Mouse (Mus musculus): ENCODE results near the gene Sox13. TPM values are rescaled to one million over a fixed set of nuclear protein-coding genes. Genes with fewer than 3 reads are reported as not detected.
A peak's percentile ranks its signal among the peaks of the same experiment; 100 is the strongest.

Sox13 gene
- polyA plus RNA-seq (2015; fragmentation: Nextera tagmentation; extraction: Ambion mirVana), result 5.8 and 6.8 TPM in 2 replicates

DNA sequence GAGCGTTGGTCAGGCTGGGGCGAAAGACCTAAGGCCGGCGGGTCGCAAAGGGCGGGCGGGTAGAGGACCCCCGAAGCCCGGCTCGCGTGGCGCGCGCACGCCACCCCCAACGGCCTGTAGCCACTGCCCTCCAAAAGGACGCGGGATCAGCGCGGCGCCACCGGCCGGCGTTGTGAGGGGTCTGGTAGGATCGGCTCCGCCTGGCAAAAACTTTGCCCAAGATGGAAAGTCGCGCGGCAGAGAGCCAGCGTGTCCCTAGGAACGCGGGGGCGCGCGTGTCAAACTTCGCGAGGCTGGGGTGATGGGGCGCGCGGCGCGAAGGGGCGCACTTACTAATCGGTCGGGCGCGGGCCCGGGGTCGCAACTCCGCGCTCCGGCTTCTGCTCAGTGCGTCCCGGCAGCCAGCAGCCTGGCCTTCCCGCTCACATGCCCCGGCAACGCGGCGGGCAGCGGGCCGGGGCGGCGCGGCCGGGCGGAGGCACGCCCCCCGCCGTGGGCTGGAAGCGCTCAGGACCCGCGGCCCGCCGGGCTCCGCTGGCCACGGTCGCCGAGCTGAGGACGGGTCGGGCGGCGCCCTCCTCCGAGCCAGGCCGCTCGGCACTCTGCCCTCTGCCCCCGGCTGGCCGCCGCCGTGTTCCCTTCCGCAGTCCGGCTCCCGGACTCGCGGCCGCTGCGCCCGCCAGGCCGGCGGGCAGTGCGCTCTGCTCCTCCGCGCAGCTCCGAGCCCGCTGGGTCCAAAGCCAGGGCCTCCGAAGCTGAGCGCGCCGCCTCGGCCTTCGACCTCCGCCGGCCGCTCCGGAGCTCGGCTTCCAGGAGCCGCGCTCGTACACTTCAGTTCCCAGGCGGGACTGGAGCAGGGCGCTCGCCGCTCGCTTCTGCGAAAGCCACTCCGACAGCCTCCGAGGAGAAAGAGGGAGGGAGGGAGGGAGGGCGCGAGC, at the start of gene Sox13:
TSS of gene Sox13 (minus strand) at position 835 of the 938 bp plus-strand sequence.
- peak; percentile 75 for ATAC-seq
- under 1% methylated on average over 102 of the region's 128 CpGs for WGBS
- peaks cover 26% of the 10 kb centered on the region for H3K4me1 ChIP-seq
- H3K4me3 ChIP-seq, result peak within 1 kb of the TSS; percentile 77
- H3K9me3 ChIP-seq (replicated peaks), result no peaks in the 10 kb centered on the region
- peak within 1 kb of the TSS; percentile 83 for H3K9ac ChIP-seq
- peak within 1 kb of the TSS; percentile 100 for H3K4me2 ChIP-seq
- no peaks in the 10 kb centered on the region for H3K27me3 ChIP-seq
- H3K36me3 ChIP-seq (ENCODE audit: poor library complexity, severe bottlenecking), result no peaks in the 10 kb centered on the region
- peak within 1 kb of the TSS; percentile 89 for H3K27ac ChIP-seq

DNA sequence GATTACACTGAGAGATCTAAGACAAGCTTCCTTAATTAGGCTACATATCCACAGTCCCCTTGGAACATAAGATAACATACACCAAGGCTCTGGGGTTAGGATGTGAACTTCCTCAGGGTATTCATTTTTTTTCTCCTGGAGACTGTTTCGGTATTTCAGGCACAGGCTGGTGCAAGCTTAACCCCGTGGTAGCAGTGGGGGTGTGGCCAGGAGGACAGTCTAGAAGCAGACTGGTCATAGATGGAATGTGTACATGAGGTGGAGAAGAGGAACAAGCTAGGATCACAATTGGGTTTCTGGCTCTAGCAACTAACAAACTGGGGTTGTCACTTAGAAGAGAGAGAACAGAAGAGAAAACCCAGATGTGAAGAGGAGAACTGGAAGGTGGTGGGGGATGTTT, 47.4 kb upstream of the Sox13 start:
- H3K4me2 ChIP-seq, result no peak overlapping the region
- no peak overlapping the region for H3K9ac ChIP-seq
- H3K4me1 ChIP-seq, result no peaks in the 10 kb centered on the region; the same call in 1 of the 2 replicates
- no peaks in the 10 kb centered on the region for H3K9me3 ChIP-seq (replicated peaks)
- no peaks in the 10 kb centered on the region for H3K36me3 ChIP-seq (ENCODE audit: poor library complexity, severe bottlenecking)
- H3K27ac ChIP-seq, result no peak overlapping the region
- no peak overlapping the region for H3K4me3 ChIP-seq
- WGBS, result 53% methylated on average over 2 of the region's 2 CpGs
- H3K27me3 ChIP-seq, result no peaks in the 10 kb centered on the region
- no peak for ATAC-seq

DNA sequence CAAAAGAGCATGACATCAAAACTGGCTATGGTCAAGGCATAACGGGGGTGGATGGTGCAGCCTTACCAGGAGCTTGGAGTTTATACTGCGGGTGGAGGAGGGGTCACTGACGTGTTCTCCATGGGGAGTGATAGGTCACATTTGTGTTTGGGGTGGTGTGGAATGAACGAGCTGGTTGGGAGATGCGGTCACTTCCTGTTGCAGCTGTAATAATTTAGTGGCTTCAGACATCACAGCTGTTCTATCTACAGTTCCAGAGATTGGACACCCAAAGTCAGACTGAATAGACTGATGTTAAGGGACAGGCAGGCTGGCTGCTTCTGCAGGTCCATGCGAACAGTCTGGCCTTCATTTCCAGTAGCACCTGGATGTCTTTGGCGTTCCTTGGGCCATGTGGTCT, 46.9 kb upstream of the Sox13 start:
- Histone ChIP-seq H3K27ac (no peak overlapping the region), H3K36me3 (ENCODE audit: poor library complexity, severe bottlenecking) (no peaks in the 10 kb centered on the region), H3K9me3 (replicated peaks) (no peaks in the 10 kb centered on the region), H3K4me3 (no peak overlapping the region), H3K4me1 (no peaks in the 10 kb centered on the region; the same call in 1 of the 2 replicates), H3K27me3 (no peaks in the 10 kb centered on the region), H3K9ac (no peak overlapping the region), H3K4me2 (no peak overlapping the region)
- no peak for ATAC-seq
- WGBS, result 71% methylated on average over 7 of the region's 7 CpGs

DNA sequence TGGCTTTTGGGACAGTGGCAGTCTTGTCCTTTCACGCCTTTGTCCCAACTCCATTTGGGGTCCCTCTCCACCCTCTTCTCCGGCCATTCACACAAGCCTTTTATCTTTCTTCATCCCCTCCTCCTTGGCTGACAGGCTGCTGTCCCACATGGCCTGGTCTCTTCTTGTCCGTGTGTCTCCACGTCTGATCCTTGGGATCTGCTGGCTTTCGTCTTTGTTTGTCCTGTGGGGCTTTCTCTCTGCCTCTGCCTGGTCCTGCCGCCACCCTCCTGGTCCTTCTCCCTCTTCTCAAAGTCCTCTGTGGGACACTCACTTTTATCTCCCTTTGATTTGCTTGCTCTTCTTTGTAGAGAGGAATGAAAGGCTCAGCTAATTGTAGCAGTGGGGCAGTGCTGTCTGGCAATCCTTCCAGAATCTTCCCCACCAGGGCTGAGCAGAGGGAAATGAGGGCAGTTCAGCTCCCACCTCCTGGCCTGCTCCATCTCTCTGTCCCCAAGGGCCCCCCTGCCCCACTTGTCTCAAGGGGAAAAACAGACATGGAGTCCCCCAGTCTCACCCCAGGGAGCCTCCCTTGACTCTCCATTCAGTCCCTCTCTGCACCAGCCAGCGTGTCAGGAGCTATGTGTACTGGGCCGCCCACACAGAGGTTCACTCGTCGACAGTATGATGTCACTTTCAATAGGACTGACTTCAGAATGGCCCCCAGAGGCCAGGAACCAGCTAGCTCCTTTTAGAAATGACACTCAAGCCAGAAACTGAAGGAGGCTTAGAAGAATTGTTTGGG, 46.3 kb upstream of the Sox13 start:
- H3K9ac ChIP-seq, result no peak overlapping the region
- H3K4me3 ChIP-seq, result no peak overlapping the region
- no peaks in the 10 kb centered on the region for H3K27me3 ChIP-seq
- no peak overlapping the region for H3K4me2 ChIP-seq
- no peaks in the 10 kb centered on the region for H3K36me3 ChIP-seq (ENCODE audit: poor library complexity, severe bottlenecking)
- H3K9me3 ChIP-seq (replicated peaks), result no peaks in the 10 kb centered on the region
- 30% methylated on average over 10 of the region's 10 CpGs for WGBS
- H3K4me1 ChIP-seq, result no peaks in the 10 kb centered on the region; the same call in 1 of the 2 replicates
- no peak for ATAC-seq
- H3K27ac ChIP-seq, result no peak overlapping the region

DNA sequence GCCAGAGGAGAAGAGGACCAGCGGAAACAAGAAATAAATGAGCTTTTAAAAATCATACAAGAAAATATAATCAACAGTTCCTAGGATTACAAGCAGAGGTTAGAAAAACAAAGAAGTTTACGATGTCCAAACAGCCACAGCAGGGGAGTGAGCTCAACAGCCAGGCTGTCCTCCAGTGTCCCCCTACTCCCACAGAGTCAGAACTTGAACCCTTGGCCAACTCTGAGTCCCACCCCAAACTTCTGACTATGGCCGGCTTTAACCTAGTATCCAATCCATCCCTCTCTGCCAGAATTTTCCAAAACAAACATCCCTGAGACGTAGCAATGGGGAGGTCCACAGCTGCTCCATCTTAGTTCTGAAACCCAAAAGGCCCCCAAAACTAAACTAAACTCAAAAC, 45.0 kb upstream of the Sox13 start:
- Histone ChIP-seq H3K4me1 (no peaks in the 10 kb centered on the region; the same call in 1 of the 2 replicates), H3K36me3 (ENCODE audit: poor library complexity, severe bottlenecking) (no peaks in the 10 kb centered on the region), H3K9me3 (replicated peaks) (no peaks in the 10 kb centered on the region), H3K27me3 (no peaks in the 10 kb centered on the region), H3K4me2 (no peak overlapping the region), H3K27ac (no peak overlapping the region), H3K9ac (no peak overlapping the region), H3K4me3 (no peak overlapping the region)
- no peak for ATAC-seq
- 83% methylated on average over 4 of the region's 4 CpGs for WGBS

DNA sequence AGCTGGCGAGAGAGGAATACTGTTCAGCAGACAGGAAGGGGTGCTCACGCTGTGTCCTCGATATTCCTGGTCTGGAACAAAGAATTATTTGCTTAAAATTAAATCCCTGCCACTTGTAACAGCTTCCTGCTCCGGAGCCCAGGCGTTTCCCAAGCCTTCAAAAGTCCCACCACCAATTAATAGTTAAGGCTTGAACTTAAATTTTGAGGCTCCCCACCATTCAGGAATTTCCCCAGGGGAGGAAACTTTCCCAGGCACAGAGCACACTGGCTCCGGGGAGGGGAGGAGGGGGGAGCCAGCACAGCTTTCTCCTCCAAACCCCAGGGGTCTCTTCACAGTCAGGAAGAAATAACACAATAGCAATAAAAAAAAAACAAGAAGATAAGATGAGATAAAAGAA, 44.6 kb upstream of the Sox13 start:
- Histone ChIP-seq H3K27ac (no peak overlapping the region), H3K9me3 (replicated peaks) (no peaks in the 10 kb centered on the region), H3K4me3 (no peak overlapping the region), H3K4me1 (no peaks in the 10 kb centered on the region; the same call in 1 of the 2 replicates), H3K27me3 (no peaks in the 10 kb centered on the region), H3K9ac (0 out of 2 replicates have a peak overlapping the region, but pooled peaks have one; percentile 1), H3K36me3 (ENCODE audit: poor library complexity, severe bottlenecking) (no peaks in the 10 kb centered on the region), H3K4me2 (no peak overlapping the region)
- 37% methylated on average over 6 of the region's 6 CpGs for WGBS
- ATAC-seq, result no peak

DNA sequence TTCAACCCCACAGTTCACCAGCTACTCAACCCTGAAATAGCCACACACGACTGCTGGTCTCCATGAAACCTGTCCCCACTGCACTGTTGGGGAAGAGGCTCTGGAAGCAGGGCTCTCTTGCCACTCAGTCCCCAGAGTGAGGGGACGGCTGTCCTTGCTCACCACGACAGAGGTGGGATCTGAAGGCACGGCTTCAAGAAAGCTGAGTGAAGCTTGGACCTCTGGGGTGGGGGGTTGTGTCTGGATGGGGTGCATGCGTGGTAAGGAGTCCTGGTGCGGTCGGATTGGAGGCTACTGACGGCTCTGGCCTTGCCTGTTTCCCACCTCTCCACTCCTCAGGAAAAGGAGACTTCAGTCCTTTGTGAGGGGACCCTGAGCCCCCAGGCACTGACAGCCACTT, 43.7 kb upstream of the Sox13 start:
- no peak overlapping the region for H3K4me3 ChIP-seq
- H3K4me1 ChIP-seq, result no peaks in the 10 kb centered on the region; the same call in 1 of the 2 replicates
- H3K27ac ChIP-seq, result no peak overlapping the region
- H3K27me3 ChIP-seq, result no peaks in the 10 kb centered on the region
- no peak for ATAC-seq
- H3K9me3 ChIP-seq (replicated peaks), result no peaks in the 10 kb centered on the region
- H3K4me2 ChIP-seq, result no peak overlapping the region
- WGBS, result 68% methylated on average over 8 of the region's 8 CpGs
- H3K9ac ChIP-seq, result no peak overlapping the region
- H3K36me3 ChIP-seq (ENCODE audit: poor library complexity, severe bottlenecking), result no peaks in the 10 kb centered on the region

DNA sequence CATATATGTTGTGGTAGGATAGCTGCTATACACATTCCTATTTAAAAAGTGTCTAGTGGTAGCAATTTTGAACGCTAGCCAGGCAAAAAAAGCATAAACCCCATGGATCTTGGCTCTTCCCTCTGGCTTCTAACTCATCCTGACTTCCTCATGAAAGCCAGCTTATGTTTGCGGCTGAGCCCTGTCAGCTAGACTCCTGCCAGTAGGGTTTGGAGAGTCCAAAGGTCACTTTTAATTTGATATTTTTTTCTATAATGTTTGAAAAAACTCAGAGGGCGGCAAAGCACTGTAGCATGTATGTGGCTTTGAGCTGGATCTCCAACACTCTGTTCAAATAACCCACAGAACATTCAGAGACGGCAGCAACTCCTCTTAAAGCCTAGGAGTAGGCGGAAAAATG, 39.0 kb upstream of the Sox13 start:
- Histone ChIP-seq H3K36me3 (ENCODE audit: poor library complexity, severe bottlenecking) (no peaks in the 10 kb centered on the region), H3K9ac (no peak overlapping the region), H3K4me1 (no peaks in the 10 kb centered on the region), H3K4me2 (no peak overlapping the region), H3K27ac (no peak overlapping the region), H3K4me3 (no peak overlapping the region), H3K9me3 (replicated peaks) (no peaks in the 10 kb centered on the region), H3K27me3 (no peaks in the 10 kb centered on the region)
- 87% methylated on average over 5 of the region's 5 CpGs for WGBS
- no peak for ATAC-seq

DNA sequence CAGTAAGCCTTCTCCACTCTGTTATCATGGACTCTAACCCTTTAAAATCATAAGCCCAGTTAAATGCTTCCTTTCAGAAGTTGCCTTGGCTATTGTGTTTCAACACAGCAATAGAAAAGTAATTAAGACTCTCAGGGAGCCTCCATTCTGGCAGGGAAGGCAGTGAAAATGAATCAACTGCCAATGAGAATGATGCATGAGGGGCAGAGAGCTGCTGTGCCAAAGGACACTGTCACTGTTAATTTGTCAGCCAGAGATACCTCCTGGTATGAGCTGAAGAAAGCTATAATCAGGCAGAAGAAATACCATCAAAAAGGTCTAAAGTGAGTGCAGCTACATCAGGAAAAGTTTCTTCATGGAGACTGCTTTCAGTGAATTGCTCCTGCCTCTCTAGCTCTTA, 36.8 kb upstream of the Sox13 start:
- H3K9me3 ChIP-seq (replicated peaks), result no peaks in the 10 kb centered on the region
- H3K4me1 ChIP-seq, result no peaks in the 10 kb centered on the region
- H3K9ac ChIP-seq, result no peak overlapping the region
- no peak overlapping the region for H3K27ac ChIP-seq
- no peaks in the 10 kb centered on the region for H3K36me3 ChIP-seq (ENCODE audit: poor library complexity, severe bottlenecking)
- no peak overlapping the region for H3K4me3 ChIP-seq
- no peak for ATAC-seq
- H3K4me2 ChIP-seq, result no peak overlapping the region
- no peaks in the 10 kb centered on the region for H3K27me3 ChIP-seq

DNA sequence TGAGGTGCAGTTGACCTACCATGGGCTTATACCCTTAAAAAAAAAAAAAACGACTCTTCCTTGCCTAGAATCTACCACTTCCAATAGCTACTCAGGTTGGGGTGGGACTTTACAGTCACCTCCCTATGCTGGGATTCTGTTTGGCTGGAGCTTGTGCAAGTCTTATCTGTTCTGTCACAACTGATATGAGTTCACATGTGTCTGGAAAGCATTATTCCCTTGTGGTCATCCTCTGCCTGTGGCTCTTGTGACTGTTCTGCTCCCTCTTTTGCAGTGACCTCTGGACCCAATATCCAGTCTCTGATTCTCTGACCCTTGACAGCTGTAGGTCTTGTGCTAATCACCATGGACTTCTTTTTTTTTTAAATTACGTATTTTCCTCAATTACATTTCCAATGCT, 31.9 kb upstream of the Sox13 start:
- Histone ChIP-seq H3K27ac (no peak overlapping the region), H3K4me1 (peaks cover 5% of the 10 kb centered on the region; the same call in 1 of the 2 replicates), H3K4me3 (no peak overlapping the region), H3K9ac (no peak overlapping the region), H3K27me3 (no peaks in the 10 kb centered on the region), H3K4me2 (no peak overlapping the region), H3K9me3 (replicated peaks) (no peaks in the 10 kb centered on the region), H3K36me3 (ENCODE audit: poor library complexity, severe bottlenecking) (no peaks in the 10 kb centered on the region)
- no peak for ATAC-seq
- 65% methylated on average over 2 of the region's 2 CpGs for WGBS

DNA sequence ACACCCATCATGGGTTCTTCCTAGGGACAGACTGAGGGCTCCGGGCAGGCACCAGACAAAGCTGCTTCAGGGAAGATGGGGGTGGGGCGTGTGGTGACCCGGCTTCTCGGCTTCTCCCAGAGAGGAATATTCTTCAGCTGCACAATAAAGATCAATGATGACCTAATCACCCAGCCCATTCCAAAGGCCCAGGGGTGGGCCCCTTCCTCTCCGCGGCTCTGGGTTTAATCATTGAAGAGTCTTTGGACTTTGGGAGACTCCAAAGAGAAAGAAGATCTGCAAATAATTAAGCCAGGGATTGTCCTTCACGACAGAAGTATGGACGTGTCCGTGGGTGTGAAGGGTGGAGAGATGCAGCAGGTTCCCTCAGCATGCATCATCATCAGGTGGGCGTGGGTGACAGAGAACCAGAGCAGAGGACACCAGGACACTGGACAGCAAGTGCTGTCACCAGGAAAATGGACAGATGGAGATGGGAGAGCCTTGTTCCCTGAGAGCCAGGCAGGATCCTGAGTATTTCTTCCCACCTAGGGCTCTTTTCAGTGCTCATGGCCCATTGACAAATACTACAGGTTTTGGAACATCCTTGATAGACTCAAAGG, 28.5 kb upstream of the Sox13 start:
- Histone ChIP-seq H3K4me1 (peaks cover 13% of the 10 kb centered on the region), H3K9me3 (replicated peaks) (no peaks in the 10 kb centered on the region), H3K4me2 (no peak overlapping the region), H3K36me3 (ENCODE audit: poor library complexity, severe bottlenecking) (no peaks in the 10 kb centered on the region), H3K27ac (no peak overlapping the region), H3K4me3 (no peak overlapping the region), H3K27me3 (no peaks in the 10 kb centered on the region), H3K9ac (no peak overlapping the region)
- 41% methylated on average over 10 of the region's 10 CpGs for WGBS
- no peak for ATAC-seq

Measured in forebrain, embryonic 13.5 days (tissue).